Mouse (Mus musculus): Measurements from ENCODE around the gene Pik3c2b.

- TF ChIP-seq CTCF (IDR thresholded peaks at IDR 0.05; ENCODE audit: borderline replicate concordance, extremely low read depth, insufficient read depth, insufficient read length), result no peak
- no peak for TF ChIP-seq POLR2A (IDR thresholded peaks at IDR 0.05; ENCODE audit: borderline replicate concordance, extremely low read depth, insufficient read depth, insufficient read length, poor library complexity, severe bottlenecking)
Observed at GRCm38 (mm10) chr1:133118127-133118526, 72.7 kb downstream of the Pik3c2b start.
